24 mouse cellular contexts compared by ENCODE assay signal in genomic region chr2:92831784-92832183, GRCm38 (mm10).
DNase-seq lines count a peak whose midpoint lies in the region; ATAC-seq and TF ChIP-seq lines count a peak whose summit lies in the region.
"Had no signal": no experiment of that assay in that cellular context is flagged by ENCODE, and none has a peak within 500 bp of the region (broad histone marks: within the 10 kb centered on the region; RNA-seq: fewer than 3 reads in every experiment).

No protein-coding gene starts in this region.

- no peaks in the 10 kb centered on the region for H3K36me3 ChIP-seq in limb, embryonic 14.5 days (ENCODE audit: control insufficient read depth, insufficient read depth, low read length)
- no peaks in the 10 kb centered on the region for H3K36me3 ChIP-seq in limb, embryonic 10.5 days
- no peaks in the 10 kb centered on the region for H3K36me3 ChIP-seq in midbrain, embryonic 15.5 days (replicated peaks)
- H3K36me3 ChIP-seq: heart, embryonic 13.5 days; limb, embryonic 12.5 days; liver, embryonic 13.5 days; neural tube, embryonic 15.5 days had no signal

- H3K4me1 ChIP-seq in limb, embryonic 14.5 days (ENCODE audit: control insufficient read depth, insufficient read depth, low read length), result no peaks in the 10 kb centered on the region
- H3K4me1 ChIP-seq in limb, embryonic 10.5 days, result peaks cover 13% of the 10 kb centered on the region
- peaks cover 13% of the 10 kb centered on the region for H3K4me1 ChIP-seq in midbrain, embryonic 15.5 days
- H3K4me1 ChIP-seq: heart, embryonic 13.5 days; liver, embryonic 13.5 days had no signal

- no peak overlapping the region for H3K4me2 ChIP-seq in limb, embryonic 14.5 days (replicated peaks; ENCODE audit: low read depth, low read length, severe bottlenecking)
- H3K4me2 ChIP-seq in midbrain, embryonic 15.5 days, result no peak overlapping the region
- H3K4me2 ChIP-seq: heart, embryonic 13.5 days; limb, embryonic 12.5 days; liver, embryonic 13.5 days; midbrain, embryonic 11.5 days; neural tube, embryonic 15.5 days had no signal

- no peak overlapping the region for H3K9ac ChIP-seq in limb, embryonic 14.5 days (ENCODE audit: low read depth, low read length, severe bottlenecking)
- no peak overlapping the region for H3K9ac ChIP-seq in midbrain, embryonic 15.5 days
- H3K9ac ChIP-seq: heart, embryonic 13.5 days; limb, embryonic 12.5 days; liver, embryonic 13.5 days; neural tube, embryonic 15.5 days had no signal

- no peaks in the 10 kb centered on the region for H3K9me3 ChIP-seq in limb, embryonic 14.5 days (ENCODE audit: control insufficient read depth, low read length)
- no peaks in the 10 kb centered on the region for H3K9me3 ChIP-seq in limb, embryonic 10.5 days (replicated peaks)
- H3K9me3 ChIP-seq in midbrain, embryonic 15.5 days, result no peaks in the 10 kb centered on the region
- H3K9me3 ChIP-seq: heart, embryonic 13.5 days; limb, embryonic 12.5 days; liver, embryonic 13.5 days; neural tube, embryonic 15.5 days had no signal

- H3K27ac ChIP-seq in limb, embryonic 14.5 days (replicated peaks; ENCODE audit: low read depth, low read length), result no peak overlapping the region
- no peak overlapping the region for H3K27ac ChIP-seq in limb, embryonic 10.5 days
- no peak overlapping the region for H3K27ac ChIP-seq in midbrain, embryonic 15.5 days
- H3K27ac ChIP-seq: heart, adult 2 months; heart, embryonic 13.5 days; limb, embryonic 12.5 days; liver, embryonic 13.5 days; neural tube, embryonic 15.5 days had no signal

- DNase-seq in limb, embryonic 14.5 days (ENCODE audit: low spot score), result no peak
- DNase-seq in limb, embryonic 10.5 days (ENCODE audit: low spot score), result no peak
- DNase-seq in kidney, adult 8-10 months, result peak; percentile 49 to 61
- peak; percentile 61 to 72 for DNase-seq in kidney, postnatal 36 days
- no peak for DNase-seq in layer of hippocampus, adult 9-10 months (ENCODE audit: low spot score)
- DNase-seq: adrenal gland, postnatal 10 days; cerebellum, adult 18-20 months; cerebellum, postnatal 14 days; embryo, embryonic 11 days; gastrocnemius, postnatal 14 days; heart, adult 2 months; heart, postnatal 14 days; liver, embryonic 13.5 days; lung, adult 2 months; right cerebral cortex, adult 18-20 months; right cerebral cortex, postnatal 4 days; thymus, adult 18-20 months had no signal

- 57% methylated on average over 7 of the region's 7 CpGs for WGBS in limb, embryonic 14.5 days
- WGBS in limb, embryonic 10.5 days, result 73% methylated on average over 7 of the region's 7 CpGs
- 74% methylated on average over 7 of the region's 7 CpGs for WGBS in midbrain, embryonic 15.5 days

- no peaks in the 10 kb centered on the region for H3K27me3 ChIP-seq in limb, embryonic 14.5 days (ENCODE audit: control insufficient read depth, insufficient read depth, low read length)
- no peaks in the 10 kb centered on the region for H3K27me3 ChIP-seq in limb, embryonic 10.5 days (ENCODE audit: low read depth, poor library complexity, severe bottlenecking)
- H3K27me3 ChIP-seq in midbrain, embryonic 15.5 days (replicated peaks), result no peaks in the 10 kb centered on the region
- H3K27me3 ChIP-seq: heart, embryonic 13.5 days; limb, embryonic 12.5 days; liver, embryonic 13.5 days; neural tube, embryonic 15.5 days had no signal

- TF ChIP-seq POLR2A in limb, embryonic 14.5 days (IDR thresholded peaks at IDR 0.05; ENCODE audit: borderline replicate concordance, extremely low read depth, insufficient read depth, insufficient read length), result no peak

- no peak overlapping the region for H3K4me3 ChIP-seq in limb, embryonic 14.5 days (replicated peaks; ENCODE audit: low read length)
- H3K4me3 ChIP-seq in limb, embryonic 10.5 days, result no peak overlapping the region
- H3K4me3 ChIP-seq in midbrain, embryonic 15.5 days, result no peak overlapping the region
- H3K4me3 ChIP-seq: heart, adult 2 months; heart, embryonic 13.5 days; limb, embryonic 12.5 days; liver, embryonic 13.5 days; neural tube, embryonic 15.5 days had no signal

- 0 out of 2 replicates have a peak, but pooled peaks have one; percentile 34 for ATAC-seq in limb, embryonic 14.5 days (ENCODE audit: low FRiP score, low read depth)
- ATAC-seq in common myeloid progenitor, adult 5-6 weeks (replicated peaks; ENCODE audit: low read depth, poor library complexity, severe bottlenecking), result peak; percentile 36
- ATAC-seq in midbrain, embryonic 15.5 days (replicated peaks), result no peak
- ATAC-seq: forebrain, embryonic 16.5 days had no signal

Comparison
In these comparisons a context has a peak if more than half of its experiments do, and no peak if none do; other contexts are left out.
1. DNase-seq: peak in kidney, adult 8-10 months (2 of 2) and kidney, postnatal 36 days (2 of 2); none in limb, embryonic 14.5 days (single experiment), limb, embryonic 10.5 days (single experiment) and layer of hippocampus, adult 9-10 months (single experiment).